Mouse (Mus musculus) cerebellum, adult 2 months (tissue): ENCODE results near the gene Enpp1.

Experiments
- CTCF ChIP-seq: fragments of 200-500 bp; IDR thresholded peaks from 2 replicates; pipeline ENCODE4 v1.5.1; 2011; ENCODE audit warnings: low read depth, mild to moderate bottlenecking, control low read depth, low read length, moderate library complexity, borderline replicate concordance; ENCODE audit not compliant: insufficient read depth
- POLR2A ChIP-seq: fragments of 200-500 bp; IDR thresholded peaks from 2 replicates; pipeline ENCODE4 v1.6.1; 2011; ENCODE audit warnings: low read length, control low read depth, borderline replicate concordance; ENCODE audit not compliant: insufficient read depth

GRCm38 (mm10) chr10:24615799-24616198 lies 96.2 kb downstream of the Enpp1 start:
- no peak for TF ChIP-seq CTCF
- no peak for TF ChIP-seq POLR2A
